Mouse (Mus musculus) stomach, embryonic 16.5 days (tissue): ENCODE results near the gene Gtf2ird1. TPM values are rescaled to one million over a fixed set of nuclear protein-coding genes. Genes with fewer than 3 reads are reported as not detected.
"Not testable (repeated sequence)": the region's sequence is repeated elsewhere in the genome, so short reads cannot be mapped to it uniquely, and the experiment has no call there.

Source experiments
- ATAC-seq: fragments of 200-750 bp; cut with Nextera tagmentation; 2 replicates; pipeline ENCODE4 v1.8.0; 2017; ENCODE audit warnings: moderate number of reproducible peaks, moderate TSS enrichment; ENCODE audit not compliant: insufficient read depth, low FRiP score
- H3K27ac ChIP-seq: fragments of 300-500 bp; sonication (generic); 2 replicates; pipeline ENCODE4 v1.5.1; 2014; ENCODE audit warnings: low read length
- H3K27me3 ChIP-seq: fragments of 300-500 bp; sonication (generic); 2 replicates; pipeline ENCODE4 v1.6.1; 2014; ENCODE audit warnings: low read length, control low read depth, mixed read lengths; ENCODE audit not compliant: control insufficient read depth, insufficient read depth
- H3K36me3 ChIP-seq: fragments of 300-500 bp; sonication (generic); 2 replicates; pipeline ENCODE4 v1.6.1; 2014; ENCODE audit warnings: low read length; ENCODE audit not compliant: control insufficient read depth, insufficient read depth
- H3K4me1 ChIP-seq: fragments of 300-500 bp; sonication (generic); 2 replicates; pipeline ENCODE4 v1.6.1; 2014; ENCODE audit warnings: low read length, control low read depth, mixed read lengths; ENCODE audit not compliant: control insufficient read depth, insufficient read depth
- H3K4me2 ChIP-seq: fragments of 300-500 bp; sonication (generic); 2 replicates; pipeline ENCODE4 v1.6.1; 2014; ENCODE audit warnings: low read depth, low read length, mixed read lengths
- H3K4me3 ChIP-seq: fragments of 300-500 bp; sonication (generic); replicated peaks from 2 replicates; pipeline ENCODE4 v1.5.1; 2014; ENCODE audit warnings: mild to moderate bottlenecking, low read length
- H3K9ac ChIP-seq: fragments of 300-500 bp; sonication (generic); 2 replicates; pipeline ENCODE4 v1.6.1; 2014; ENCODE audit warnings: low read length
- H3K9me3 ChIP-seq: fragments of 300-500 bp; sonication (generic); replicated peaks from 2 replicates; pipeline ENCODE4 v1.6.1; 2016; ENCODE audit warnings: low read length, control low read depth; ENCODE audit not compliant: control insufficient read depth
- WGBS: fragments of 180-500 bp; shearing (Covaris S2); extraction: QIAGEN DNeasy Blood & Tissue Kit; methylation state at CpG from one replicate; pipeline ENCODE4 v1.1.7; 2014; 5-methylcytosine and 5-hydroxymethylcytosine counted together
- polyA plus RNA-seq: library from polyadenylated mRNA; unstranded; fragments of >200 nt; fragmentation: Nextera tagmentation; extraction: Ambion mirVana; gene quantifications from 2 replicates; pipeline ENCODE4 v1.2.1, GENCODE M21; 2015

The Gtf2ird1 gene
- polyA plus RNA-seq, 1 experiment from 2014 or later: 75.0 TPM

DNA sequence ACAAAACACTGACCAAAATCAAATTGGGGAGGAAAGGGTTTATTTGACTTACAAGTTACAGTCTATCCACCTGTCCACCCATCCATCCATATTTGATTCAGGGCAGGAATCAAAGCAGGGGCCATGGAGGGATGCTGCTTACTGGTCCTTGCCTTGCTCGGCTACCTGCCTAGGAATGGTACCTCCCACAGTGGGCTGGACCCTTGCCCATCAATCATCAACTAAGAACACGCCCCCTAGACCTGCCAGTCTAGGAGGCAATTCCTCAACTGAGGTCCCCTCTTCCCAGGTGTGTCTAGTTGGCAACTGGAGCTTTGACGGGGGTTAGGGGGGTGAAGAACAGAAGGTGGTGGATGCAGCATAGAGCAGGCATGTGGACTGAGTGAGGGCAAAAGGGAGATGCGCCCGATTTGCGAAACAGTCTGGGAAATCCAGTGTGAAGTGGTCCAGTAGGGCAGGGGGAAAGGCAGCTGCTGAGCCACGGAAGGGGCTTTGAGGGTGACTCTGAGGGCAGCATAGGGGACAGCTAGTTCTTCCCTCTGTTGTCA is 28.7 kb upstream of the Gtf2ird1 start:
- Histone ChIP-seq H3K9me3 (no peaks in the 10 kb centered on the region), H3K4me3 (no peak overlapping the region)
- ATAC-seq: no peak

DNA sequence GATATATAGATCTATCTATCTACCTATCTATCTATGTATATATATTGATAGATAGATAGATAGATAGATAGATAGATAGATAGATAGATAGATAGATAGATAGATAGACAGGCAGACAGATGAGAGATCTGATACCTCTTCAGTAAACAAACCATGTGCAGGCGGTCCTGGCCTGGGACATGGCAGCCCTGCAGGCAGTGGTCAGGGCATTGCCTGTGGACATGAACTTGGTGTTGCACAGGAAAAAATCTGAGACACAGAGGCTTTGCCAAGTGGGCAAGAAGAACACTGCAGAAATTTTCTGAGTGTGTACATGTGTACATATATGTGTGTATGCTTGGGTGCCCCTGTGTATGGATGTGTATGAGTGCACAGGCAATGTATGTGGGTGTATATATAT is 26.8 kb upstream of the Gtf2ird1 start:
- no peak overlapping the region for H3K4me2 ChIP-seq
- WGBS: 50% methylated on average over 1 of the region's 1 CpGs
- H3K9ac ChIP-seq: no peak overlapping the region

More for the DNA sequence above, 28.7 kb upstream of the Gtf2ird1 start:
- Histone ChIP-seq H3K4me1 (no peaks in the 10 kb centered on the region), H3K27me3 (no peaks in the 10 kb centered on the region), H3K27ac (no peak overlapping the region), H3K9ac (no peak overlapping the region), H3K4me2 (no peak overlapping the region), H3K36me3 (peaks cover 4% of the 10 kb centered on the region; the same call in 1 of the 2 replicates)
- WGBS: 77% methylated on average over 7 of the region's 7 CpGs

DNA sequence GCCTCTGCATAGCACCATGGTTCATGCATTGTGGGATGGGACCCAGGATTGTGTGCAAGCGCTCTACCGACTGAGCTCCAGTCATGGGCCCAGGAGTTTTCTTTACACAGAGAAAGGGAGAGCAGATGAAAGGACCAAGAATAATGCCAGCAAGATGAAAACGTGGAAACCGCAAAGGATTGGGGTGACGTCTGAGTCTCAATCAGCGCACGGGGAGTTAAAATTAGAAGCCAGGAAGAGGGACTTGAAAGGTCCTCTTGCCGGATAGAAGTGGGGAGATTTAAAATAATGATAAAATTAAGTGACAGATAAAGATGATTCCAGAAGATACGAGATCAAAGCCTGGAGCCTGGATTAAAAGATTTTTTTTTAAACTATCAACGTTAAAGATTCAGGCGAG is 25.8 kb upstream of the Gtf2ird1 start:
- H3K9me3 ChIP-seq: no peaks in the 10 kb centered on the region
- H3K27me3 ChIP-seq: no peaks in the 10 kb centered on the region
- no peaks in the 10 kb centered on the region for H3K4me1 ChIP-seq
- no peak overlapping the region for H3K27ac ChIP-seq
- WGBS: 63% methylated on average over 11 of the region's 11 CpGs
- ATAC-seq: no peak
- H3K36me3 ChIP-seq: no peaks in the 10 kb centered on the region
- H3K4me3 ChIP-seq: no peak overlapping the region
- no peak overlapping the region for H3K9ac ChIP-seq
- no peak overlapping the region for H3K4me2 ChIP-seq

More for the DNA sequence above, 26.8 kb upstream of the Gtf2ird1 start:
- no peak overlapping the region for H3K4me3 ChIP-seq
- H3K9me3 ChIP-seq: no peaks in the 10 kb centered on the region
- no peak overlapping the region for H3K27ac ChIP-seq
- H3K4me1 ChIP-seq: no peaks in the 10 kb centered on the region
- ATAC-seq: no peak
- H3K36me3 ChIP-seq: no peaks in the 10 kb centered on the region
- H3K27me3 ChIP-seq: no peaks in the 10 kb centered on the region

DNA sequence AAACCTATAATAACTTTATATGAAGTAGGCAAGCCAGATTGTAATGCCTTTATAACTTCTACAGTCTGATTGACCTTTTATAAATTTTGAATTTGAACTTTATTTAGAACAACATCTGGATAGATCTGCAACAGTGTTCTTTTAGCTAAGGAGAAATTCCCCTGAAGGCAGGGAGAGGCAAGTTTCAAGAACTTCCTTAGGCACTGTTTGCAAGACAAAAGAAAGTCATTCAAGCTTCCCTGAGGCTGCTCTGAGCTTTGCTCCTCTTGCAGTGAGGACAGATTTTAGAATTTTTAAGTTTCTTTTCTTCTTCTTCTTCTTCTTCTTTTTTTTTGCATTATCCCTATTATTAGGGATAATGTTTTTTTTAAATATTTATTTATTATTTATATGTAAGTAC is 22.4 kb upstream of the Gtf2ird1 start:
- ATAC-seq, H3K4me2 ChIP-seq, H3K4me1 ChIP-seq, H3K9me3 ChIP-seq, H3K27ac ChIP-seq, H3K27me3 ChIP-seq, H3K4me3 ChIP-seq, H3K9ac ChIP-seq, H3K36me3 ChIP-seq: not testable (repeated sequence)

DNA sequence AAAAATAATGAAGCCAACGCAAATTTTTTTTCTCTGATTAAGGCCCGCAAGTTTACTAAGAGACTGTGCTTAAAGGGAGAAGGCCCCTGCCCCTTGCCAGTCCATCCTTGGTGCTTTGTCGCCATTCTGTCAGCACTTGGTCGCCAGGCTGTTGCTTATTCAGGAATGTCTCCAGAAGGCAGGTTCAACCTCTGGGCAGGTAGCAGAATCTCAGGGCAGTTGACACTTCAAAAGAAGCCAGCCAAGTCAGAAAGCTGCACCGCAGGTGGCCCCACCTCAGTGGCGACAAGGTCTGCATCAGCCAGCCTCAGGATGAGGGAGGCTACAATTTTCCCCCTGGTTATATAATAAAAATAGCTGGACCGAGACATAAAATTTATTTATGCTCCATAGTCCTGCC is 19.2 kb upstream of the Gtf2ird1 start:
- H3K27ac ChIP-seq: not testable (repeated sequence)

DNA sequence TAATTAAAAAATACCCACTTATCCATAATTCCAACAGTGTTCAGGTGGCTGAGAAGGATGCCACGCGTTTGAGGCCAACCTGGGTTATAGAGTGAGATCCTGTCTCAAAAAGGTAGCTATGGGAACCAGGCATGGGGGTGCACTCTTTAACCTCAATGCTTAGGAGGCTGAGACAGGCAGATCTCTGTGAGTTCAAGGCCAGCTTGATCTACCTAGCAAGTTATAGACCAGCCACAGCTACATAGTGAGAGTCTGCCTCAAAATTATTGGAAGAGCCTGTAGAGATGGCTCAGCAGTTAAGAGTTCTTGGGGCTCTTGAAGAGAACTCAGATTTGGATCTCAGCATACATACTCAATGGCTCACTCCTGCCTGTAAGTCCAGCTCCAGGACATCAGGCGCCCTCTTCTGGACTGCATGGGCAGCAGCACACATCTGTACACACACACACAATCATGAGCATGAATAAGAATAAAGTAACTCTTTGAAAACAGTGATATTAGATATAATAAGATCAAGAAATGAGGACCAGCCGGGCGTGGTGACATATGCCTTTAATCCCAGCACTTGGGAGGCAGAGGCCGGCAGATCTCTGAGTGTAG is 18.6 kb upstream of the Gtf2ird1 start:
- Histone ChIP-seq H3K4me1 (no peaks in the 10 kb centered on the region), H3K27me3 (no peaks in the 10 kb centered on the region), H3K27ac (no peak overlapping the region), H3K36me3 (no peaks in the 10 kb centered on the region), H3K9me3 (no peaks in the 10 kb centered on the region), H3K9ac (no peak overlapping the region), H3K4me2 (no peak overlapping the region), H3K4me3 (no peak overlapping the region)
- no peak for ATAC-seq
- 88% methylated on average over 6 of the region's 6 CpGs for WGBS

More for the DNA sequence above, 19.2 kb upstream of the Gtf2ird1 start:
- not testable (repeated sequence) for H3K36me3 ChIP-seq, H3K27me3 ChIP-seq, ATAC-seq, H3K4me1 ChIP-seq, H3K4me3 ChIP-seq, H3K9me3 ChIP-seq, H3K4me2 ChIP-seq, H3K9ac ChIP-seq
- 88% methylated on average over 7 of the region's 7 CpGs for WGBS

DNA sequence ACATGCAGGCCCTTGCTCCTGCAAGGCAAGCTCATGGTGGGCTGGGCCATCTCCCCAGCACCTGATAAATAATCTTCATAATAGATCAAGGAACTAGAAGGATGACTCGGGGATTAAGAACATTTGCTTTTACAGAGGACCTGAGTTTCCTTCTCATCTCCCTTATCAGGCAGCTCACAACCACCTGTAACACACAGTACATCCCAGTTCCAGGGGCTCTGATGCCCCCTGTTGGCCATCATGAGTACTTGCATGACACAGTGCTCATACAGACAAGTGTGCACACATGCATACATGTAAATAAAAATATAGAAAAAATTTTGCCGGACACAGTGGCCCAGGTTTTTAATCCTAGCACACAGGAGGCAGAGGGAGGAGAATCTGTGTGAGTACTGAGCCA is 17.4 kb upstream of the Gtf2ird1 start:
- no peaks in the 10 kb centered on the region for H3K4me1 ChIP-seq
- H3K27me3 ChIP-seq: no peaks in the 10 kb centered on the region
- no peak overlapping the region for H3K27ac ChIP-seq
- no peak overlapping the region for H3K9ac ChIP-seq
- H3K4me2 ChIP-seq: no peak overlapping the region
- ATAC-seq: no peak
- no peak overlapping the region for H3K4me3 ChIP-seq
- no peaks in the 10 kb centered on the region for H3K9me3 ChIP-seq
- no peaks in the 10 kb centered on the region for H3K36me3 ChIP-seq
- WGBS: 87% methylated on average over 2 of the region's 2 CpGs

DNA sequence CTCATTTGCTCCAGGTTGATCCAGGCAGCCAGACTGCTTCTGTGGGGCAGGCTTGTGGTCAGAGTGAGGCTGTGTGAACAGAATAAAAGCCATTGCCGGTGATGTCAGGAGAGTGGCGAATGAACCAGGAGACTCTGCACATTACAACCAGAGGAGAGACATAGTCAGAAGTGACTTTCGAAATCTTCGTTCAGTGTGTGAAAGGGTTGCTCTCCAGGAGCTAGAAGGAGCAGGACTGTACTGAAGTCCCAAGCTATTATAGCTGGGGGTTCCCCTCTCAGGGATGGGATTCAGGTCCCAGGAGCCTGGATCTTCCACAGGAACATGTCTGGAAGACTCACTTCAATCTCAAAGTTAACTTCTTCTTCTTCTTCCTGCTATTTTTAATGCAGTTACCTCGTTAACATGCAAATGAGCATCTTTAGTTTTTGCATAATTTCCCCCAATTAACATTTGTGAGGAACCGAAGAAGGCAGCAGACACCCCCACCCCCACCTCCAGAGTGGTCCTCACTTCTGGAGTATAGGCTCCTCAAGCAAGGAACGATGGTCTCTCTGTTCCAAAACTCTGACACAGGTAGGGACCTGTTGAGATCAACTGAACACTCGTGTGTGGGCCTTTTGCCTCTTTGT is 14.1 kb upstream of the Gtf2ird1 start:
- no peak for ATAC-seq
- no peak overlapping the region for H3K9ac ChIP-seq
- 83% methylated on average over 8 of the region's 8 CpGs for WGBS
- H3K4me3 ChIP-seq: no peak overlapping the region
- no peaks in the 10 kb centered on the region for H3K27me3 ChIP-seq
- H3K9me3 ChIP-seq: no peaks in the 10 kb centered on the region
- H3K36me3 ChIP-seq: no peaks in the 10 kb centered on the region
- H3K4me2 ChIP-seq: no peak overlapping the region
- H3K4me1 ChIP-seq: peaks cover 12% of the 10 kb centered on the region
- H3K27ac ChIP-seq: no peak overlapping the region

DNA sequence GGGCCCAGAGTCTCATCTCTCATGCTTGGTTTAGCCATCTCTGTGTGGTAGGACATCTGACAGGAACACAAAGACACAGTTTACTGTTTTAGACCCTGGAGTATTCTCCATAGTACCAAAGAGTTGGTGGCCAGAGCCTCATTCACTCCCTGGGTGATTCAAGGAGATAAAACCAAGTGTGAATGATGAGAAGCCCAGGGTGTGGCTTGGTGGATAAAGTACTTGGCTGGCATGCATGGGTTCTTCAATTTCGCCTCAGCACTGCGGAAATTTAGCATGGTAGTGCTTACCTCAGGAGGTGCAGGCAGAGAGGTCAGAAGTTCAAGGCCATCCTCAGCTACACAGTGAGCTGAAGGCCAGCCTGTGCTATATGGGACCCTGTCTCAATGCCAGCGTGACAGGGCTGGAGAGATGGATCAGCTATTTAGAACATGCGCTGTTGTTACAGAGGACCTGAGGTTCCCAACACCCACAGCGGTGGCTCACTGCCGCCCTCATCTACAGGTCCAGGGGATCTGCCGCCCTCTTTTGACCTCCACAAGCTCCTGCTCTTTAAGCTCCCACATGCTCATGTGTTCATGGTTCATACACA is 13.1 kb upstream of the Gtf2ird1 start:
- ATAC-seq: no peak
- Histone ChIP-seq H3K9me3 (no peaks in the 10 kb centered on the region), H3K27ac (no peak overlapping the region), H3K4me3 (no peak overlapping the region), H3K4me2 (no peak overlapping the region), H3K9ac (no peak overlapping the region), H3K4me1 (peaks cover 12% of the 10 kb centered on the region), H3K27me3 (no peaks in the 10 kb centered on the region), H3K36me3 (no peaks in the 10 kb centered on the region)
- 85% methylated on average over 7 of the region's 7 CpGs for WGBS
